Mouse (Mus musculus): Measurements from ENCODE around the gene Ptprcap.

DNA sequence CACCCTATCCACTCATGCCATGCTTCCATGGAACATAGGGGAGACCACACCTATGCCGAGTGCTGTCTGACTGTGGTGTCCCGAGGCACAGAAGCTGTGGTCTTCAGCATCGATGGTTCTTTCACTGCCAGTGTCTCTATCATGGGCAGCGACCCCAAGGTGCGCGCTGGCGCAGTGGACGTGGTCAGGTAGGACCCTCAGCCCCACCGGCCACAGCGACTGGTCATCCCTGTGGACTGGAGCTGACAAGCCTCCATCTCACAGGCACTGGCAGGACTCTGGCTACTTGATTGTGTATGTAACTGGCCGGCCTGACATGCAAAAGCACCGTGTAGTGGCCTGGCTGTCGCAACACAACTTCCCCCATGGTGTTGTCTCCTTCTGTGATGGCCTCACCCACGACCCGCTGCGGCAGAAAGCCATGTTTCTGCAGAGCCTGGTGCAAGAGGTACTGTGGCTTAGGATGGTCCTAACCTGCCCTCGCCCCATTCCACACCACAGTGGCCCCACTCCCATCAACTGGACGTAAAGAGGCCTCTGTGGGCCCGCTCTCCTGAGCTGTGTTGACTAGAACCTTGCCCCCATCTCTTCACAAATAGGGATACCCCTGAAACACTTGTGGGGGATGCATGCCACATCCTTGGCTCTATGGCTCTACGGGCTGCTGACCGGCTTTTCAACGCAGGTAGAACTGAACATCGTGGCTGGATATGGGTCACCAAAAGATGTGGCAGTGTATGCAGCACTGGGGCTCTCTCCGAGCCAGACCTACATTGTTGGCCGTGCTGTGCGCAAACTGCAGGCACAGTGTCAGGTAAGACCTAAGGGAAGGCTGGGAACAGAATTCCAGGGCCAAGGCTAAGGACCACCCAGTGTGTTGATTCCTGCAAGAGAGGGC, 41.1 kb upstream of the Ptprcap start:
- TF ChIP-seq CTCF (IDR thresholded peaks at IDR 0.05; ENCODE audit: borderline replicate concordance, control insufficient read depth, extremely low read depth, insufficient read depth, low read length, poor library complexity) (no peak), POLR2A (IDR thresholded peaks at IDR 0.05; ENCODE audit: control insufficient read depth, extremely low read depth, insufficient read depth, low read length, poor library complexity) (no peak)

Data from thymus, adult 2 months (tissue).